Mouse (Mus musculus) kidney, embryonic 16.5 days (tissue): Measurements from ENCODE around the gene Tril. TPM values are rescaled to one million over a fixed set of nuclear protein-coding genes. Genes with fewer than 3 reads are reported as not detected.

Experiments
- ATAC-seq: fragments of 200-750 bp; cut with Nextera tagmentation; 2 replicates; pipeline ENCODE4 v1.8.0; 2017; ENCODE audit warnings: moderate TSS enrichment; ENCODE audit not compliant: low FRiP score, low TSS enrichment
- H3K27ac ChIP-seq: fragments of 300-500 bp; sonication (generic); 2 replicates; pipeline ENCODE4 v1.5.1; 2014; ENCODE audit warnings: low read length
- H3K27me3 ChIP-seq: fragments of 300-500 bp; sonication (generic); 2 replicates; pipeline ENCODE4 v1.6.1; 2014; ENCODE audit warnings: low read length, control low read depth, mixed read lengths; ENCODE audit not compliant: insufficient read depth
- H3K36me3 ChIP-seq: fragments of 300-500 bp; sonication (generic); 2 replicates; pipeline ENCODE4 v1.6.1; 2014; ENCODE audit warnings: low read length, control low read depth, mixed read lengths; ENCODE audit not compliant: insufficient read depth
- H3K4me1 ChIP-seq: fragments of 300-500 bp; sonication (generic); 2 replicates; pipeline ENCODE4 v1.6.1; 2014; ENCODE audit warnings: low read length, control low read depth, mixed read lengths; ENCODE audit not compliant: insufficient read depth
- H3K4me2 ChIP-seq: fragments of 300-500 bp; sonication (generic); replicated peaks from 2 replicates; pipeline ENCODE4 v1.6.1; 2014; ENCODE audit warnings: low read depth, low read length
- H3K4me3 ChIP-seq: fragments of 300-500 bp; sonication (generic); 2 replicates; pipeline ENCODE4 v1.5.1; 2014; ENCODE audit warnings: mild to moderate bottlenecking, low read length
- H3K9ac ChIP-seq: fragments of 300-500 bp; sonication (generic); replicated peaks from 2 replicates; pipeline ENCODE4 v1.6.1; 2014; ENCODE audit warnings: low read length
- H3K9me3 ChIP-seq: fragments of 300-500 bp; sonication (generic); 2 replicates; pipeline ENCODE4 v1.6.1; 2016; ENCODE audit warnings: low read length, control low read depth
- WGBS: fragments of 180-500 bp; shearing (Covaris S2); extraction: QIAGEN DNeasy Blood & Tissue Kit; methylation state at CpG from one replicate; pipeline ENCODE4 v1.1.7; 2014; 5-methylcytosine and 5-hydroxymethylcytosine counted together
- polyA plus RNA-seq: library from polyadenylated mRNA; unstranded; fragments of >200 nt; fragmentation: Nextera tagmentation; extraction: Ambion mirVana; gene quantifications from 2 replicates; pipeline ENCODE4 v1.2.1, GENCODE M21; 2015

The Tril gene
- 83.7 and 86.5 TPM in 2 replicates for polyA plus RNA-seq

- peak; percentile 88 for ATAC-seq
- WGBS: under 1% methylated on average over 43 of the region's 43 CpGs
- H3K36me3 ChIP-seq: no peaks in the 10 kb centered on the region
- H3K4me1 ChIP-seq: peaks cover 35% of the 10 kb centered on the region
- H3K27me3 ChIP-seq: peaks cover 8% of the 10 kb centered on the region; the same call in 1 of the 2 replicates
- peak within 1 kb of the TSS; percentile 91 for H3K9ac ChIP-seq
- peak within 1 kb of the TSS; percentile 98 for H3K27ac ChIP-seq
- peak within 1 kb of the TSS; percentile 59 for H3K4me3 ChIP-seq
- H3K4me2 ChIP-seq: peak within 1 kb of the TSS; percentile 86
- H3K9me3 ChIP-seq: no peaks in the 10 kb centered on the region
Measured at GRCm38 (mm10) chr6:53820486-53820985, at the start of gene Tril. Gene Tril, minus strand, starts transcription at chr6:53820830.

GRCm38 (mm10) chr6:53863011-53863410, 42.4 kb upstream of the Tril start:
- H3K27ac ChIP-seq: no peak overlapping the region
- no peak overlapping the region for H3K4me3 ChIP-seq
- H3K4me1 ChIP-seq: 0 out of 2 replicates have a peak, but pooled peaks cover 4% of the 10 kb centered on the region
- ATAC-seq: no peak
- 22% methylated on average over 2 of the region's 2 CpGs for WGBS
- no peaks in the 10 kb centered on the region for H3K9me3 ChIP-seq
- no peak overlapping the region for H3K9ac ChIP-seq
- no peak overlapping the region for H3K4me2 ChIP-seq
- H3K27me3 ChIP-seq: no peaks in the 10 kb centered on the region
- H3K36me3 ChIP-seq: no peaks in the 10 kb centered on the region

- Histone ChIP-seq H3K9ac (no peak overlapping the region), H3K4me1 (peaks cover 10% of the 10 kb centered on the region; the same call in 1 of the 2 replicates), H3K36me3 (no peaks in the 10 kb centered on the region), H3K4me3 (no peak overlapping the region), H3K4me2 (no peak overlapping the region), H3K27me3 (no peaks in the 10 kb centered on the region), H3K9me3 (no peaks in the 10 kb centered on the region), H3K27ac (no peak overlapping the region)
- 25% methylated on average over 1 of the region's 1 CpGs for WGBS
- ATAC-seq: no peak
Measured at GRCm38 (mm10) chr6:53859106-53859505, 38.5 kb upstream of the Tril start.

- H3K9me3 ChIP-seq: no peaks in the 10 kb centered on the region
- H3K36me3 ChIP-seq: no peaks in the 10 kb centered on the region
- 83% methylated on average over 7 of the region's 7 CpGs for WGBS
- no peak overlapping the region for H3K9ac ChIP-seq
- ATAC-seq: no peak
- H3K4me2 ChIP-seq: no peak overlapping the region
- H3K4me3 ChIP-seq: no peak overlapping the region
- H3K27ac ChIP-seq: no peak overlapping the region
- no peaks in the 10 kb centered on the region for H3K27me3 ChIP-seq
- peaks cover 21% of the 10 kb centered on the region for H3K4me1 ChIP-seq
Measured at GRCm38 (mm10) chr6:53857822-53858221, 37.2 kb upstream of the Tril start.

GRCm38 (mm10) chr6:53856775-53857174, 36.1 kb upstream of the Tril start:
- Histone ChIP-seq H3K36me3 (no peaks in the 10 kb centered on the region), H3K27me3 (no peaks in the 10 kb centered on the region), H3K4me1 (peaks cover 21% of the 10 kb centered on the region), H3K4me3 (no peak overlapping the region), H3K27ac (no peak overlapping the region), H3K4me2 (no peak overlapping the region), H3K9me3 (no peaks in the 10 kb centered on the region), H3K9ac (no peak overlapping the region)
- no peak for ATAC-seq
- WGBS: 96% methylated on average over 2 of the region's 2 CpGs

- 60% methylated on average over 12 of the region's 12 CpGs for WGBS
- Histone ChIP-seq H3K4me3 (no peak overlapping the region), H3K9me3 (no peaks in the 10 kb centered on the region), H3K4me1 (peaks cover 21% of the 10 kb centered on the region), H3K9ac (no peak overlapping the region), H3K27me3 (no peaks in the 10 kb centered on the region), H3K27ac (peak overlapping the region; percentile 25; the same call in 1 of the 2 replicates), H3K4me2 (no peak overlapping the region), H3K36me3 (no peaks in the 10 kb centered on the region)
- ATAC-seq: peak; percentile 88; the same call in 1 of the 2 replicates
Measured at GRCm38 (mm10) chr6:53854971-53855856, 34.6 kb upstream of the Tril start.

GRCm38 (mm10) chr6:53854226-53854625, 33.6 kb upstream of the Tril start:
- no peak for ATAC-seq
- Histone ChIP-seq H3K4me3 (no peak overlapping the region), H3K4me1 (peaks cover 21% of the 10 kb centered on the region), H3K4me2 (no peak overlapping the region), H3K9ac (no peak overlapping the region), H3K36me3 (no peaks in the 10 kb centered on the region), H3K27ac (no peak overlapping the region), H3K9me3 (no peaks in the 10 kb centered on the region), H3K27me3 (no peaks in the 10 kb centered on the region)
- WGBS: 63% methylated on average over 2 of the region's 2 CpGs

GRCm38 (mm10) chr6:53853546-53853945, 32.9 kb upstream of the Tril start:
- ATAC-seq: peak; percentile 73; the same call in 1 of the 2 replicates

GRCm38 (mm10) chr6:53844626-53845025, 24.0 kb upstream of the Tril start:
- 94% methylated on average over 17 of the region's 17 CpGs for WGBS
- no peak overlapping the region for H3K4me2 ChIP-seq
- no peaks in the 10 kb centered on the region for H3K4me1 ChIP-seq
- H3K27me3 ChIP-seq: no peaks in the 10 kb centered on the region
- H3K36me3 ChIP-seq: no peaks in the 10 kb centered on the region
- no peak overlapping the region for H3K9ac ChIP-seq
- H3K27ac ChIP-seq: no peak overlapping the region
- no peak overlapping the region for H3K4me3 ChIP-seq
- no peak for ATAC-seq
- no peaks in the 10 kb centered on the region for H3K9me3 ChIP-seq

More at GRCm38 (mm10) chr6:53853546-53853945, 32.9 kb upstream of the Tril start:
- Histone ChIP-seq H3K9me3 (no peaks in the 10 kb centered on the region), H3K27me3 (no peaks in the 10 kb centered on the region), H3K4me2 (no peak overlapping the region), H3K27ac (no peak overlapping the region), H3K36me3 (no peaks in the 10 kb centered on the region), H3K4me3 (no peak overlapping the region), H3K9ac (no peak overlapping the region), H3K4me1 (peaks cover 21% of the 10 kb centered on the region)
- 24% methylated on average over 3 of the region's 3 CpGs for WGBS

GRCm38 (mm10) chr6:53825213-53825612, 4.6 kb upstream of the Tril start:
- no peak overlapping the region for H3K4me2 ChIP-seq
- H3K36me3 ChIP-seq: no peaks in the 10 kb centered on the region
- H3K4me3 ChIP-seq: no peak overlapping the region
- peaks cover 13% of the 10 kb centered on the region for H3K4me1 ChIP-seq
- H3K27ac ChIP-seq: no peak overlapping the region
- no peak for ATAC-seq
- no peaks in the 10 kb centered on the region; the same call in 1 of the 2 replicates for H3K27me3 ChIP-seq
- 44% methylated on average over 4 of the region's 4 CpGs for WGBS
- H3K9me3 ChIP-seq: 0 out of 2 replicates have a peak, but pooled peaks cover 2% of the 10 kb centered on the region
- no peak overlapping the region for H3K9ac ChIP-seq
